Mouse (Mus musculus) midbrain, embryonic 11.5 days (tissue): ENCODE data around the gene Tbx15. TPM values are rescaled to one million over a fixed set of nuclear protein-coding genes. Genes with fewer than 3 reads are reported as not detected.
"Not testable (repeated sequence)": the region's sequence is repeated elsewhere in the genome, so short reads cannot be mapped to it uniquely, and the experiment has no call there.

Experiments used
- ATAC-seq: fragments of 200-750 bp; cut with Nextera tagmentation; 2 replicates; pipeline ENCODE4 v1.8.0; 2017; ENCODE audit warnings: moderate TSS enrichment, moderate library complexity; ENCODE audit not compliant: low FRiP score
- DNase-seq: peaks from one replicate; pipeline ENCODE4 v3.0.0; 2015; ENCODE audit warnings: low spot score; ENCODE audit errors: missing footprints
- H3K27ac ChIP-seq: fragments of 300-500 bp; sonication (generic); 2 replicates; pipeline ENCODE4 v1.5.1; 2014; ENCODE audit warnings: low read depth, low read length
- H3K27me3 ChIP-seq: fragments of 300-500 bp; sonication (generic); 2 replicates; pipeline ENCODE4 v1.6.1; 2014; ENCODE audit warnings: mild to moderate bottlenecking, low read length, moderate library complexity, mixed read lengths; ENCODE audit not compliant: control insufficient read depth, insufficient read depth
- H3K36me3 ChIP-seq: fragments of 300-500 bp; sonication (generic); 2 replicates; pipeline ENCODE4 v1.6.1; 2014; ENCODE audit warnings: mild to moderate bottlenecking, low read length, moderate library complexity, mixed read lengths; ENCODE audit not compliant: control insufficient read depth, insufficient read depth
- H3K4me1 ChIP-seq: fragments of 300-500 bp; sonication (generic); 2 replicates; pipeline ENCODE4 v1.6.1; 2014; ENCODE audit warnings: low read length; ENCODE audit not compliant: control insufficient read depth, insufficient read depth
- H3K4me2 ChIP-seq: fragments of 300-500 bp; sonication (generic); 2 replicates; pipeline ENCODE4 v1.6.1; 2014; ENCODE audit warnings: mild to moderate bottlenecking, moderate library complexity
- H3K4me3 ChIP-seq: fragments of 300-500 bp; sonication (generic); 2 replicates; pipeline ENCODE4 v1.5.1; 2014; ENCODE audit warnings: low read depth, low read length
- H3K9ac ChIP-seq: fragments of 300-500 bp; sonication (generic); 2 replicates; pipeline ENCODE4 v1.6.1; 2014; ENCODE audit warnings: low read length
- H3K9me3 ChIP-seq: fragments of 300-500 bp; sonication (generic); 2 replicates; pipeline ENCODE4 v1.6.1; 2016; ENCODE audit warnings: low read length; ENCODE audit not compliant: control insufficient read depth
- WGBS: fragments of 180-500 bp; shearing (Covaris S2); extraction: QIAGEN DNeasy Blood & Tissue Kit; methylation state at CpG from one replicate; pipeline ENCODE4 v1.1.7; 2014; 5-methylcytosine and 5-hydroxymethylcytosine counted together
- polyA plus RNA-seq: library from polyadenylated mRNA; unstranded; fragments of >200 nt; fragmentation: Nextera tagmentation; extraction: Ambion mirVana; gene quantifications from 2 replicates; pipeline ENCODE4 v1.2.1, GENCODE M21; 2014

Gene Tbx15
- polyA plus RNA-seq, 1 experiment from 2014 or later = 1.6 TPM

- peak; percentile 47 for DNase-seq
- H3K4me2 ChIP-seq = no peak overlapping the region
These were observed 48.1 kb downstream of the Tbx15 start for GRCm38 (mm10) chr3:99288302-99288701.

GRCm38 (mm10) chr3:99290064-99290702 lies 50.0 kb downstream of the Tbx15 start:
- ATAC-seq (no peak), DNase-seq (peak; percentile 69)
- Histone ChIP-seq H3K36me3 (no peaks in the 10 kb centered on the region), H3K27ac (no peak overlapping the region), H3K4me2 (no peak overlapping the region), H3K4me1 (no peaks in the 10 kb centered on the region), H3K9me3 (no peaks in the 10 kb centered on the region), H3K4me3 (no peak overlapping the region), H3K27me3 (no peaks in the 10 kb centered on the region), H3K9ac (no peak overlapping the region)
- 38% methylated on average over 6 of the region's 6 CpGs for WGBS

More at GRCm38 (mm10) chr3:99288302-99288701, 48.1 kb downstream of the Tbx15 start:
- Histone ChIP-seq H3K36me3 (no peaks in the 10 kb centered on the region), H3K9me3 (no peaks in the 10 kb centered on the region), H3K27ac (no peak overlapping the region), H3K27me3 (no peaks in the 10 kb centered on the region), H3K4me3 (no peak overlapping the region), H3K4me1 (no peaks in the 10 kb centered on the region), H3K9ac (no peak overlapping the region)
- no peak for ATAC-seq
- 50% methylated on average over 2 of the region's 2 CpGs for WGBS

DNA sequence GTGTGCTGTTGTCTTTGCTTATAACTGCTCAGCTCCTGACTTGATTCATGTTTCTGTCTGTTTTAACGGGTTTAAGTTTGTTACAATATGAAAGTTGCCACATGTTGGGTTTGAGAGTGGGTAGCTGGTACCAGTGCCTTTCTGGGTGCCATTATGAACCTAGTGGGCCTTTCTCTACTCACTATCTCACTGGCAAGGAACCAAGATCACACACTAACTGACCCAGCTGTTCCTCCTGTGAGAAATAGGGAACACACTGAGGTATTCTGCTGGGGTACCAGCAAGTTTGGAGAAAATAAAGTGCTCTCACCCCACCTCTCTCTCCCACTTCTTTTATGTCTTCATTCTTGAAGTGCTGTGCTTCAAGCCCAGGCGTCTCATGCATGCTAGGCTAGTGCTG lies 50.7 kb downstream of the Tbx15 start:
- peak; percentile 54 for DNase-seq

GRCm38 (mm10) chr3:99291386-99291785 lies 51.2 kb downstream of the Tbx15 start:
- H3K4me3 ChIP-seq = no peak overlapping the region
- no peak overlapping the region for H3K4me2 ChIP-seq
- no peaks in the 10 kb centered on the region for H3K4me1 ChIP-seq
- H3K9me3 ChIP-seq = no peaks in the 10 kb centered on the region
- no peaks in the 10 kb centered on the region for H3K36me3 ChIP-seq
- peak; percentile 59 for DNase-seq
- no peak overlapping the region for H3K9ac ChIP-seq
- no peaks in the 10 kb centered on the region for H3K27me3 ChIP-seq
- no peak for ATAC-seq
- no peak overlapping the region for H3K27ac ChIP-seq

More for the DNA sequence above, 50.7 kb downstream of the Tbx15 start:
- Histone ChIP-seq H3K4me3 (no peak overlapping the region), H3K4me2 (no peak overlapping the region), H3K9ac (no peak overlapping the region), H3K9me3 (no peaks in the 10 kb centered on the region), H3K36me3 (no peaks in the 10 kb centered on the region), H3K27me3 (no peaks in the 10 kb centered on the region), H3K4me1 (no peaks in the 10 kb centered on the region), H3K27ac (no peak overlapping the region)
- WGBS = 86% methylated on average over 2 of the region's 2 CpGs
- ATAC-seq = no peak

GRCm38 (mm10) chr3:99292531-99292931 lies 52.4 kb downstream of the Tbx15 start:
- no peak overlapping the region for H3K9ac ChIP-seq
- DNase-seq = peak; percentile 23
- H3K36me3 ChIP-seq = no peaks in the 10 kb centered on the region
- no peak overlapping the region for H3K4me3 ChIP-seq
- no peaks in the 10 kb centered on the region for H3K27me3 ChIP-seq
- H3K4me2 ChIP-seq = no peak overlapping the region
- H3K4me1 ChIP-seq = no peaks in the 10 kb centered on the region
- ATAC-seq = no peak
- 81% methylated on average over 3 of the region's 3 CpGs for WGBS
- no peak overlapping the region for H3K27ac ChIP-seq
- no peaks in the 10 kb centered on the region for H3K9me3 ChIP-seq

DNA sequence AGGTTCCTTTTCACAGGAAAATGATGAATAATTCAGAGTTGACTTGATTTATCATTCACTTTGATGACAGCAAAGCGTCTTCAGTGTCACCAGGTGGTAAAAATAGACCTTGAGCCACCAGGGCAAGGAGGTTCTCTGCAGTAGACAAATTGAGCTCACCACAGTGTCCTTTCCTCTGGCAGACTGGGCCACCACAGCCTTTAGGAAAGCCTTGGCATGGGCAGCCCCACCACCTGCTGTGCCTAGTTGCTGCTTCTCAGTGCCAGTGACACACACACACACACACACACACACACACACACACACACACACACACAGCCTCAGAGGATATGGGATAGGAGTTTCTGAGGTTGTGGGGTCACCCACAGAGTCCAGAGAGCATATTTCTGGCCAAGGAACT lies 54.0 kb downstream of the Tbx15 start:
- not testable (repeated sequence) for H3K4me3 ChIP-seq, H3K9ac ChIP-seq, DNase-seq, H3K9me3 ChIP-seq, H3K27me3 ChIP-seq, H3K27ac ChIP-seq, H3K4me1 ChIP-seq, ATAC-seq, H3K36me3 ChIP-seq, H3K4me2 ChIP-seq
- WGBS = 82% methylated on average over 1 of the region's 1 CpGs

GRCm38 (mm10) chr3:99295301-99295700 lies 55.1 kb downstream of the Tbx15 start:
- no peak overlapping the region for H3K4me2 ChIP-seq
- no peaks in the 10 kb centered on the region for H3K4me1 ChIP-seq
- H3K9me3 ChIP-seq = no peaks in the 10 kb centered on the region
- H3K27ac ChIP-seq = no peak overlapping the region
- H3K27me3 ChIP-seq = no peaks in the 10 kb centered on the region
- H3K9ac ChIP-seq = no peak overlapping the region
- 54% methylated on average over 2 of the region's 2 CpGs for WGBS
- ATAC-seq = no peak
- H3K4me3 ChIP-seq = no peak overlapping the region
- peak; percentile 64 for DNase-seq
- H3K36me3 ChIP-seq = no peaks in the 10 kb centered on the region

DNA sequence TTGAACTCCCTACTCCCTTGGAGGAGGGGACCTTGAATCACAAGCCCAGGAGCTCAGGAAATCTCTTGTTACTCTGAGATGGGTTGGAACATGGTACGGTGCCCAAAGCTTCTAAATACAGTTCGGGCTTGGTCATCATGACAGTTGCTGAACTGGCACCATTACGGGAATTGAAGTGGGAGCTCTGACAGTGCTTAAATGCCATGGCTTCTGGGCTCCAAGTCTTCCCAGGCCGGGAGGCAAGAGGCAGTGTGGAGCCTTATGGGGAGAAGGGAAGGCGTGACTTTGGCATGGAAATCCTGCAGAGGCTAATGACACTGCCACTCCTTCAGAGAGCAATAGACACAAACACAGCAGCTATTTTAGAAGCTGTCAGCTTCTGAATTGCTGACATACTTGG lies 56.0 kb downstream of the Tbx15 start:
- DNase-seq = peak; percentile 41
- no peak for ATAC-seq
- Histone ChIP-seq H3K9me3 (no peaks in the 10 kb centered on the region), H3K36me3 (no peaks in the 10 kb centered on the region), H3K4me3 (no peak overlapping the region), H3K4me1 (no peaks in the 10 kb centered on the region), H3K4me2 (no peak overlapping the region), H3K27me3 (no peaks in the 10 kb centered on the region), H3K9ac (no peak overlapping the region), H3K27ac (no peak overlapping the region)
- 91% methylated on average over 5 of the region's 5 CpGs for WGBS

DNA sequence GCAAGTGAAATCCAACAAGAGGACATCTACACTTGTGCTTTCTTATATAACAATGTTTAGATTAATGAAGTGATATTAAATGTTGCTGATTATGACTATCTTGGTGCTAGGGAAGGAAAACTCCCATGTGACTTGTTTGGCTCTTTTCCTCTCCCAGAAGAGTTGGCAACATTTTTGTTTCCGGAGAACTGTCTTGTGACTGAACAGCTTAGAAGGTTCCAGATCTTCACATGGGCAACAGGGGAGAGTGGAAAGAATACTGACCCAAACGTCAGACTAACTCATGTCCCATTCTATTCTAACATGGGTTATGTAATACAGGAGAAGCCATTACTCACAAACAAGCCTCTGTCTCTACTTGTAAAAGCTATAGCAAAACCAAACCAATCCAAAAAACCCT lies 60.7 kb downstream of the Tbx15 start:
- Histone ChIP-seq H3K4me2 (no peak overlapping the region), H3K9me3 (no peaks in the 10 kb centered on the region), H3K36me3 (no peaks in the 10 kb centered on the region), H3K27ac (no peak overlapping the region), H3K27me3 (no peaks in the 10 kb centered on the region), H3K4me3 (no peak overlapping the region), H3K4me1 (no peaks in the 10 kb centered on the region), H3K9ac (no peak overlapping the region)
- no peak for ATAC-seq
- 83% methylated on average over 2 of the region's 2 CpGs for WGBS
- no peak for DNase-seq
